Mouse (Mus musculus) embryonic facial prominence, embryonic 13.5 days (tissue): ENCODE measurements at regions not wholly inside any gene's neighbourhood (a gene's known extent, or its start where the extent isn't known, plus 50 kb on each side); places are given as distances from the start of the nearest gene placed in this dataset.

Experiments
- ATAC-seq: fragments of 200-750 bp; cut with Nextera tagmentation; 2 replicates; pipeline ENCODE4 v1.8.0; 2017; ENCODE audit warnings: low read depth; ENCODE audit not compliant: insufficient number of reproducible peaks, insufficient read depth, low FRiP score, low TSS enrichment
- H3K27ac ChIP-seq: fragments of 300-500 bp; sonication (generic); 2 replicates; pipeline ENCODE4 v1.5.1; 2015; ENCODE audit warnings: moderate library complexity, mild to moderate bottlenecking, inconsistent platforms
- H3K27me3 ChIP-seq: fragments of 300-500 bp; sonication (generic); 2 replicates; pipeline ENCODE4 v1.6.1; 2015; ENCODE audit warnings: mild to moderate bottlenecking, inconsistent platforms
- H3K36me3 ChIP-seq: fragments of 300-500 bp; sonication (generic); 2 replicates; pipeline ENCODE4 v1.6.1; 2015; ENCODE audit warnings: mild to moderate bottlenecking, inconsistent platforms
- H3K4me1 ChIP-seq: fragments of 300-500 bp; sonication (generic); 2 replicates; pipeline ENCODE4 v1.6.1; 2015; ENCODE audit warnings: inconsistent platforms
- H3K4me2 ChIP-seq: fragments of 300-500 bp; sonication (generic); 2 replicates; pipeline ENCODE4 v1.6.1; 2015; ENCODE audit warnings: moderate library complexity, mild to moderate bottlenecking, inconsistent platforms
- H3K4me3 ChIP-seq: fragments of 300-500 bp; sonication (generic); 2 replicates; pipeline ENCODE4 v1.5.1; 2015; ENCODE audit warnings: mild to moderate bottlenecking, inconsistent platforms
- H3K9ac ChIP-seq: fragments of 300-500 bp; sonication (generic); 2 replicates; pipeline ENCODE4 v1.6.1; 2015; ENCODE audit warnings: mild to moderate bottlenecking, inconsistent platforms
- H3K9me3 ChIP-seq: fragments of 300-500 bp; sonication (generic); 2 replicates; pipeline ENCODE4 v1.6.1; 2016; ENCODE audit warnings: inconsistent platforms
- WGBS: fragments of 180-500 bp; shearing (Covaris S2); methylation state at CpG from one replicate; pipeline ENCODE4 v1.1.7; 2015; ENCODE audit warnings: mixed read lengths; 5-methylcytosine and 5-hydroxymethylcytosine counted together

DNA sequence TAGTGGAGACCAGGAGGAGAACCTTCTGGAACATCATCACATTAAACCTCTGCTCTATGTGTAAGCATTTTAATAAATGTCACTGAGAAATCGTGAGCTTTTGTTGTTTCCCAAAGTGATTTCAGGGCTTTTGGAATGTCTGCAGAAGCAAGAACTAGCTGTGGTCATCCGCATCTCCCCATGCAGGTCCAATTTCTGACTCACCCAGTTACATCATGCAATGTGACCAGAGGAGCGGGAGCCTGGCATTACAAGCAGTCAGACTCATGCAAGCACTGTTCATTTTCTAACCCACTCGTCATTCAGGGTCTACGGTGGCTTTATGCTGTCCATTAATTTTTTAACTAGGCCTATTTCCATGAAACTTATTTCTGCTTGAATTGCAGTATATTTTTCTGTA, 151.2 kb upstream of the Supt20 start:
- no peaks in the 10 kb centered on the region for H3K36me3 ChIP-seq
- peaks cover 19% of the 10 kb centered on the region for H3K4me1 ChIP-seq
- no peaks in the 10 kb centered on the region for H3K27me3 ChIP-seq
- no peak overlapping the region for H3K9ac ChIP-seq
- H3K27ac ChIP-seq = no peak overlapping the region
- ATAC-seq = no peak
- H3K4me2 ChIP-seq = no peak overlapping the region
- H3K4me3 ChIP-seq = no peak overlapping the region
- peaks cover 4% of the 10 kb centered on the region for H3K9me3 ChIP-seq
- 86% methylated on average over 5 of the region's 5 CpGs for WGBS

DNA sequence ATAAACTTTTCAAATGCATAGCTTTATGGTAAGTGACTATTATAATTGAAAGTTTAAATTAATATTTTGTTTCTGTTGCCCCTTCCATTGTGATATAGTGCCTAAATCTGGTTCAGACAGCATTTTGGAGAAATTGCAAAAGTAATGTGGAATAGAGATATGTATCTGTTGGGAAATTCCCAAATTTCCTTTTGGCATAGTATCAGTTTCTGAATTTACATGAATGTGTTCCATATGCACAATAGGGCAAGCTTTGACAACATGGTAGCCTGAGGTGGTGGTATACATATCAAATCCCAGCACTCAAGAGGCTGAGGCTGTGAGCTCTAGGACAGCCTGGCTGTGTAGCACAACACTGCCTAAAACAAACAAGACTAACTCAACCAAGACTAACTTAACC, 147.2 kb upstream of the Supt20 start:
- H3K9ac ChIP-seq = no peak overlapping the region
- peaks cover 4% of the 10 kb centered on the region for H3K9me3 ChIP-seq
- peak overlapping the region; percentile 33; the same call in 1 of the 2 replicates for H3K27ac ChIP-seq
- no peak overlapping the region for H3K4me3 ChIP-seq
- no peak overlapping the region for H3K4me2 ChIP-seq
- peaks cover 13% of the 10 kb centered on the region for H3K4me1 ChIP-seq
- H3K36me3 ChIP-seq = no peaks in the 10 kb centered on the region
- no peaks in the 10 kb centered on the region for H3K27me3 ChIP-seq
- no peak for ATAC-seq

- Histone ChIP-seq H3K4me3 (no peak overlapping the region), H3K27me3 (no peaks in the 10 kb centered on the region), H3K9ac (no peak overlapping the region), H3K4me2 (no peak overlapping the region), H3K4me1 (peaks cover 6% of the 10 kb centered on the region; the same call in 1 of the 2 replicates), H3K36me3 (no peaks in the 10 kb centered on the region), H3K9me3 (peaks cover 6% of the 10 kb centered on the region; the same call in 1 of the 2 replicates), H3K27ac (peak overlapping the region; percentile 76)
- ATAC-seq = peak; percentile 59; the same call in 1 of the 2 replicates
- 63% methylated on average over 9 of the region's 9 CpGs for WGBS
Measured at GRCm38 (mm10) chr3:54551908-54552307, 140.7 kb upstream of the Supt20 start.

- Histone ChIP-seq H3K4me1 (peaks cover 24% of the 10 kb centered on the region), H3K27me3 (no peaks in the 10 kb centered on the region), H3K4me3 (no peak overlapping the region), H3K4me2 (no peak overlapping the region), H3K9me3 (peaks cover 6% of the 10 kb centered on the region; the same call in 1 of the 2 replicates), H3K27ac (no peak overlapping the region), H3K36me3 (no peaks in the 10 kb centered on the region), H3K9ac (no peak overlapping the region)
- 89% methylated on average over 2 of the region's 2 CpGs for WGBS
- ATAC-seq = no peak
Measured at GRCm38 (mm10) chr3:54555954-54556353, 136.7 kb upstream of the Supt20 start.

GRCm38 (mm10) chr3:54559053-54559452, 133.6 kb upstream of the Supt20 start:
- Histone ChIP-seq H3K4me3 (no peak overlapping the region), H3K27ac (peak overlapping the region; percentile 82), H3K9me3 (peaks cover 7% of the 10 kb centered on the region; the same call in 1 of the 2 replicates), H3K27me3 (no peaks in the 10 kb centered on the region), H3K36me3 (0 out of 2 replicates have a peak, but pooled peaks cover 7% of the 10 kb centered on the region), H3K9ac (no peak overlapping the region), H3K4me1 (peaks cover 19% of the 10 kb centered on the region), H3K4me2 (no peak overlapping the region)
- WGBS = 78% methylated on average over 2 of the region's 2 CpGs
- no peak for ATAC-seq

- WGBS = 86% methylated on average over 2 of the region's 2 CpGs
- Histone ChIP-seq H3K4me1 (peaks cover 19% of the 10 kb centered on the region), H3K4me2 (no peak overlapping the region), H3K9ac (no peak overlapping the region), H3K36me3 (0 out of 2 replicates have a peak, but pooled peaks cover 7% of the 10 kb centered on the region), H3K27me3 (no peaks in the 10 kb centered on the region), H3K27ac (peak overlapping the region; percentile 82), H3K9me3 (peaks cover 4% of the 10 kb centered on the region; the same call in 1 of the 2 replicates), H3K4me3 (no peak overlapping the region)
- ATAC-seq = no peak
Measured at GRCm38 (mm10) chr3:54559527-54559926, 133.1 kb upstream of the Supt20 start.

DNA sequence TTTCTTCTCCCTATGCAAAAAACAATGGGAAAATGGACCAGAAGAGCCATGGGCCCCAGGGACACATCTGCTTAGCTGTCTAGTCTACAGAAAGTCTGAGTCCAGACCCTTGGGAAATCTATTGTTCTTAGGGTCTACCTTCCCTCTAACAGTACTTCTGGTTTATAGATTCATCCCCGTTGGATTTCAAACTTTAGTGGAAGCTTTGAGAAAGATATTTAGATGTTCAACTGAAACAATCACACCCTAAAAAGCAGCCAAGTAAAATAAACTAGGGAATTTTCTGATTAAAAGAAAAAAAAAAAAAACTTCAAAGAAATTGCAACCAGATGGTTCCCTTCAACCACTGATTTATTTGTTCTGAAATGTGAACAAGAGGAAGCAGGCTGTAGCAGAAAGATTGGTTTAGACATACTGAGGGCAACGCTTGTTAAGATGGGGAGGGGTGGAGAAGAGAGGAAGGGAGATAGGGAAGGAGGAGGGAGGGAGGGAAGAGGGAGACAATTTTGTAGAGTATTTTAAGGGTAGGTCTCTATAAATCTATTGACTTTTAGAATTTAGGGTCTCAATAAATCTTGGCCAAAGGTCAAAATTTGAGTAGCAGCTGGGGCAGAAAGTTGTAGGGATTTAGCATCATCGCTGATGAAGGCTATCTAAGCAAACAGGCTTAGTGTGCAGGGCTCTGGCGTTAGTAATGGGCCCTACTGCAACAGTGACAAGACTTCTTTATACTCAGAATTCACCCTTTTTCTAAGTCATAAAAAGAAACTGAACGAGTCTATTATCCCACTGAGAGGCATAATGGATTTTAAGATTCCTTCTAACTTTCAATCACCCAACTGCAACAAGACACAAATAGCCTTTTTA, 132.3 kb upstream of the Supt20 start:
- no peak for ATAC-seq
- peaks cover 19% of the 10 kb centered on the region for H3K4me1 ChIP-seq
- no peak overlapping the region for H3K4me3 ChIP-seq
- 0 out of 2 replicates have a peak, but pooled peaks cover 7% of the 10 kb centered on the region for H3K36me3 ChIP-seq
- H3K27ac ChIP-seq = peak overlapping the region; percentile 82
- H3K4me2 ChIP-seq = no peak overlapping the region
- H3K9ac ChIP-seq = no peak overlapping the region
- no peaks in the 10 kb centered on the region for H3K27me3 ChIP-seq
- 39% methylated on average over 5 of the region's 5 CpGs for WGBS
- H3K9me3 ChIP-seq = peaks cover 4% of the 10 kb centered on the region; the same call in 1 of the 2 replicates

DNA sequence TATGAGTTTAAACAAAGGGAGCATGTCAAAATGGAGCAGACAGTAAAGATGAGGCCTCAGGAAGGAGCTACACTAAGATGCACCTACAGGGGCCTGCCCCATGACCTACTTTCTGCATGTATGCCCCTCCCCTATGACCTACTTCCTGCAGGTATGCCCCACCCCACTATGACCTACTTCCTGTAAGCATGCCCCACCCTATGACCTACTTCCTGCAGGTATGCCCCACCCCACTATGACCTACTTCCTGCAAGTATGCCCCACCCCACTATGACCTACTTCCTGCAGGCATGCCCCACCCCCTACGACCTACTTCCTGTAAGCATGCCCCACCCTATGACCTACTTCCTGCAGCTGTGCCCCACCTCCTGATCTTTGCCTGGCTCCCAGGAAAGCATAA, 125.3 kb upstream of the Supt20 start:
- no peak for ATAC-seq
- Histone ChIP-seq H3K27me3 (no peaks in the 10 kb centered on the region), H3K4me3 (no peak overlapping the region), H3K9ac (no peak overlapping the region), H3K4me2 (no peak overlapping the region), H3K27ac (no peak overlapping the region; the same call in 1 of the 2 replicates), H3K9me3 (0 out of 2 replicates have a peak, but pooled peaks cover 5% of the 10 kb centered on the region), H3K36me3 (no peaks in the 10 kb centered on the region), H3K4me1 (no peaks in the 10 kb centered on the region)
- WGBS = 93% methylated on average over 1 of the region's 1 CpGs

GRCm38 (mm10) chr3:54568096-54568495, 124.5 kb upstream of the Supt20 start:
- H3K9ac ChIP-seq = no peak overlapping the region
- no peak overlapping the region for H3K4me2 ChIP-seq
- no peaks in the 10 kb centered on the region for H3K27me3 ChIP-seq
- 0 out of 2 replicates have a peak, but pooled peaks cover 5% of the 10 kb centered on the region for H3K9me3 ChIP-seq
- no peak overlapping the region for H3K4me3 ChIP-seq
- H3K36me3 ChIP-seq = no peaks in the 10 kb centered on the region
- H3K27ac ChIP-seq = no peak overlapping the region
- no peaks in the 10 kb centered on the region for H3K4me1 ChIP-seq
- WGBS = 89% methylated on average over 5 of the region's 5 CpGs
- no peak for ATAC-seq

DNA sequence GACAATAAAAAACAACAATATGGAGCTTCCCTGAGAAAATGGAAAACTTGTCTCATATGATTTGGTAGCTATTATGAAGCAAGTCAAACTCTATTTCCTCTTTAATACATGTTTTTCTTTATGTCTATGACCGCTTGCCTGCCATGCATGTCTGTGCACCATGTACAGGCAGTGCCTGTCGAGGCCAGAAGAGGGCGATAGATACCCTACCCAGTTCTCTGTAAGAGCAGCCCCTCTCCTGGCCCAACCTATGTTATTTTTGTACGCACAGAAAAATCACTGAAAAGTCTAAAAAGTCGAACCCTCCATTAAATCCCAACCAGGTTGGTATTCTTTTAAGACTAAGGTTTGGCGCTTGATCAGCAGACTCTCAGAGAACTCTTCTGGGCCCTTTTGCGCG, 122.1 kb upstream of the Supt20 start:
- no peak overlapping the region for H3K9ac ChIP-seq
- 75% methylated on average over 8 of the region's 8 CpGs for WGBS
- no peak overlapping the region for H3K27ac ChIP-seq
- no peaks in the 10 kb centered on the region for H3K27me3 ChIP-seq
- 0 out of 2 replicates have a peak, but pooled peaks cover 5% of the 10 kb centered on the region for H3K9me3 ChIP-seq
- no peaks in the 10 kb centered on the region for H3K36me3 ChIP-seq
- H3K4me3 ChIP-seq = no peak overlapping the region
- H3K4me2 ChIP-seq = no peak overlapping the region
- H3K4me1 ChIP-seq = no peaks in the 10 kb centered on the region
- no peak for ATAC-seq

DNA sequence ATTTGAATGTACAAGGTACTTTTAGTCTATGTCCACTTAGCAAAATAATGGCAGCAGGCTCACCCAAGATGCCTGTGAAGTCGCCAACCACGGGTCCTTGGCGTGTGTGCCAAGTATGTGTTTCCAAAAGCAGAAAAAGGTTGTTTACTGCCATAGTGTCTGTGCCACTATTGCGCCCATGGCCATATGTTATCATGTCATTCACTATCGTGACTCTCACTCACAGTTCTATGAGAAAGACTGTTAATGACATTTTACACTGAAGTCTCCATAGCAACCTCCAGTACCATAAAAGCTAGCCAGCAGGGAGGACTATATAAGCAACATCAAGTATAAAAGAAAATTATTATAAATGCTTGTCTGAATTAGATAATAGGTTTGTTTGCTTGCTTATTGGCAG, 114.8 kb upstream of the Supt20 start:
- H3K27ac ChIP-seq = 0 out of 2 replicates have a peak overlapping the region, but pooled peaks have one; percentile 16
- peaks cover 4% of the 10 kb centered on the region; the same call in 1 of the 2 replicates for H3K9me3 ChIP-seq
- no peak for ATAC-seq
- H3K36me3 ChIP-seq = no peaks in the 10 kb centered on the region
- H3K4me3 ChIP-seq = no peak overlapping the region
- WGBS = 92% methylated on average over 5 of the region's 5 CpGs
- no peaks in the 10 kb centered on the region for H3K27me3 ChIP-seq
- no peak overlapping the region for H3K9ac ChIP-seq
- no peaks in the 10 kb centered on the region; the same call in 1 of the 2 replicates for H3K4me1 ChIP-seq
- H3K4me2 ChIP-seq = no peak overlapping the region

GRCm38 (mm10) chr3:54579425-54579824, 113.2 kb upstream of the Supt20 start:
- H3K36me3 ChIP-seq = no peaks in the 10 kb centered on the region
- no peaks in the 10 kb centered on the region; the same call in 1 of the 2 replicates for H3K4me1 ChIP-seq
- 94% methylated on average over 2 of the region's 2 CpGs for WGBS
- ATAC-seq = no peak
- no peak overlapping the region for H3K4me2 ChIP-seq
- peaks cover 4% of the 10 kb centered on the region; the same call in 1 of the 2 replicates for H3K9me3 ChIP-seq
- no peak overlapping the region for H3K9ac ChIP-seq
- H3K4me3 ChIP-seq = no peak overlapping the region
- no peak overlapping the region for H3K27ac ChIP-seq
- no peaks in the 10 kb centered on the region for H3K27me3 ChIP-seq
